Mouse (Mus musculus): ENCODE data around the gene Aimp2.

Aimp2 gene

DNA sequence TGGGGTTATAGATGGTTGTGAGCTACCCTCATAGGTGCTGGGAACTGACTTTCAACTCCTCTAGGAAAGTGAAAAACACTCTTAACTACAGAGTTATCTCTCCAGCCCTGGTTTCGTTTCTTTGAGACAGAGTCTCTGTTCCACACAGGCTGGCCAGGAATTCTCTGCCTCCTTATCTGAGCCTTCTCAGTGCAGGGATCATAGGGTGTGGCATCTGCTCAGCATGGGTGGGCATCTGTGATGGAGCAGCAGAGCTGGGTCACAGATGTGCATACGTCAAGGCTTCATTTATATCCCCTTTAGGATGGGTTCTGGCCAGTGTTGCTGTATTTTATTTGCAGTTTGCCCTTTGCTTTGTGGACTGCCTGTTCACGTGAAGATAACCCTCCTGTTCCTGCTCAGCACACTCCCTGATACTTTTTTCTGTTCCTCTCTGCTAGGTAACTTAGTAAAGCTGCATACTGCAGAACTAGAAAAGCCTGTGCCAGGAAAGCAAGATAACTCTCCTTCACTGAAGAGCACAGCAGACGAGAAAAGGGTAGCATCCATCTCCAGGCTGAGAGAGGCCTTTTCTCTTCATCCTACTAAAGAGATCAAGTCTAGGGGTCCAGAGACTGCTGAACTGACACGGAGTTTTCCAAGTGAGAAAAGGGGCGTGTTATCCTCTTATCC is 15.3 kb upstream of the Aimp2 start:
- TF ChIP-seq GATA4 (IDR thresholded peaks at IDR 0.05; ENCODE audit: insufficient replicate concordance, low read length) = no peak

DNA sequence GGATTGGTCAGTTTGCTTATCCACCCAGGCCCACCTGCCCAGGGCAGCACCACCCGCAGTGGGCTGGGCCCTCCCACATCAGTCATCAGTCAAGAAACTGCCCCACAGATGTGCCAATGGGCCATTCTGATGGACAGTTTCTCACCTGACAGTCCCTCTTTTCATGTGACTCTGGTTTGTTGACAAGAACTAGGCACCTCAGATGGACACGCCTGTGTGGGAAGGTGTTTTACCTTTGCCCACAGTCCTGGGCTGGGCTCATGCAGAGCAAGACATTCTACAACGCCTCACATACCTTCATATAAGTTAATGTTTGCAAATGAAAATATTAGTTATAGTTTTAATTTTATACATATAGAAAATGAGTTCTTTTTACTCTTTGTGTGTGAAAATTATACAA is 8.5 kb upstream of the Aimp2 start:
- TF ChIP-seq GATA4 (IDR thresholded peaks at IDR 0.05; ENCODE audit: insufficient replicate concordance, low read length) = no peak

DNA sequence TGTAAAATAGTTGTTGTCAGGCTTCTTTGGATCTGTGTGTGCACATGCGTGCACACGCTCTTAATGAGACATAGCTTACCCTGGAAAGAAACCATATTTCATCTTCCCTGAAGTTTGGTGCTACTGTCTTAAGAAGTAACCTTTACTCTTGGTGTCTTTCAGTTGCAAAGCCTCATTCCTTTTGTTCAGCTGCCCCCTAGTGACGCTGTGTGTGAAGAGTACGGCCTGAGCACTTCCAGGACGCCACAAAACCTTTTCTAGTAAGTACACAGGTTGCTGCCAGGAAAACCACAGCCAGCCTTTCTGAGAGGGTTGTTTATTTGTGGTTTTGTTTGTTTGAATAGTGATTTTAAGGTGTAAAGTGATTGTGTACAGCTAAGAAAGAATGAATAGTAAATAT is 7.8 kb upstream of the Aimp2 start:
- TF ChIP-seq GATA4 (IDR thresholded peaks at IDR 0.05; ENCODE audit: insufficient replicate concordance, low read length) = no peak

DNA sequence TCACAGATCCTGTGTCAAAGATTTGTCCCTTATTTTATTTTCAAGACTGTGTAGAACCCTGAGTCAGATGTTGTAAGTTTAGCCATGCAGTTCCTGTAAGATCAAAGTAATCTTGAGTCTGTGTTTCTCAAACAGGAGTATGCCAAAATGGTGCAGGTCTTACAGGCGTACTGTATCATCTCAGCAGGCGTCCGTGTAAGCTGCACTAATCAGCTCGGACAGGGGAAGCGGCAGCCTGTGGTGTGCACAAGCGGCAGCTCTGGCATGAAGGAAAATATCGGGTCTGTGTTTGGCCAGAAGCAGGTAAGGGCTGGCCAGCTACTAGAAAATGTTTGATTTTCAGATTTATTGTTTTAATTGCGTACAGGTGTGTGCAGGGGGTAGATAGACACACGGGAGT is 6.6 kb upstream of the Aimp2 start:
- no peak for TF ChIP-seq GATA4 (IDR thresholded peaks at IDR 0.05; ENCODE audit: insufficient replicate concordance, low read length)

DNA sequence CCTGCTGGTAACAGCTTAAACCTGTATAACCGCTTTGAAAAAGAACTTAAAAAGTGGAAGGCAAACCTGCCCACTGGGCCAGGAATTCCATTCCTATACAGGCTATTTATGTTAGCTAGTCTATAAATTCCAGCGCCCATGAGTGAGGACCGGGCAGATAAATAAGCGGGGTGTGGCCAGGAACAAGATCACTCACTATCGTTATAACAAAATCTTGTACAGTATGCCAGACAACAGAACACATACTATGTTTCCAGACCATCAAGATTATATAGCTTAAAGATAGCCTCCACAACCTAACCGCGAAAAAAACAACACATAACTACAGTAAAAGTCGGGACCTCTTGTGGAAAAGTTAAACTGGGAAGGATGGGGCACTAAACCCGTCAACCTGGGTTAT is 721 bp downstream of the Aimp2 start:
- no peak for TF ChIP-seq GATA4 (IDR thresholded peaks at IDR 0.05; ENCODE audit: insufficient replicate concordance, low read length)

DNA sequence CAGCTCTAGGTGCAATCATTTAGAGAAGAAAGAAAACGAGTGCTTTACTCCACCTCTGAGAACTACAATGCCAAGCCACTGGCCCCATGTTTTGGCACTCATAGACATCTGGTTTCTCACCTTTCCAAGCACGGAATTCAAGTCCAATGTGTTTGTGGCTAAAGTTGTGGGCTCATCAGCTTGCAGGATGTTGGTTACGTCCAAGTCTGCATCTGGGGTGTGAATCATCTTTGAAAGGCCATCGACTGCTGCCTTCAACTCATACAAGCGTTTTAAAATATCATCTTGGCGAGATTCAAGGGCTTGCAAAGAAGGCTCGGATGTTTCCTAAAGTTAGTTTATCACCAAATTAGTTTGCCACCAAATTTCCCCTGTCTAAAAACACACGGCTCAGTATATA is 3.2 kb downstream of the Aimp2 start:
- TF ChIP-seq GATA4 (IDR thresholded peaks at IDR 0.05; ENCODE audit: insufficient replicate concordance, low read length) = no peak

DNA sequence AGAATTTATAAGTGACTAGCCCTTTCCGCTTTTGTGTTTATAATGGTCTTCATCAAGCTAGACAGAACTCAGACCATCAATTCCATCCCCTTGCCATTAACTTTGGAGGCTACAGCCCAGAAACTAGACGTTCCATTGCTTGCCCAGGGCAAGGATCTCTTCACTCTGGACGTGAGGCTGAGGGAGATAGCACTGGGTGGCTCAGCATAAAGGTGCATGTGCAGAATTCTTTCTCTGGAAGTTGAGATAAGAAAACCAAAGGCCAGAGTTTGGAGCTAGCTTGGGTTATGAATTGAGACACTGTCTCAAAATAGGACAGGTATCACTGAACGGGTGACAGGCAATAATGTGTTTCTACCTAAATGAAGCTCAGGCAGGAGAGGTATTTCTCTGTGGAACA is 5.8 kb downstream of the Aimp2 start:
- no peak for TF ChIP-seq GATA4 (IDR thresholded peaks at IDR 0.05; ENCODE audit: insufficient replicate concordance, low read length)

DNA sequence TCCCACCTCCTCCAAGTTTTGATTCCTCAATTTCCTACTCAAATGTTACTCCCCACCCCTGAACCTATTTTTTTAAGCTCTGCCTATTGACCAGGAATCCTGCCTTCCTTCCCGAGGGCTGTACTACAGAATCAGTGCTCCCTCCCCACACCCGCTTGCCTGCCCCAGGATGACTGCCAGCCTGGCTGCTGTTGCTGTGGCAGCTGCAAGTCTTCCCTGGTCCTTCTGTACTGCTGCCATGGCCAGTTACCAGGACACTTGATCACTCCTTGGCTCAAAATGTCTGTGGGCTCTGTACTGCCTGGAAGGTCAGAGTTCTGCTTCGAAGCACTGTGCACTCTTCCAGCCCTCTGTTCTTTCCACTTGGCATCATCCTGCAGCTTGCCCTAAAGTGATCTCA is 7.5 kb downstream of the Aimp2 start:
- no peak for TF ChIP-seq GATA4 (IDR thresholded peaks at IDR 0.05; ENCODE audit: insufficient replicate concordance, low read length)

DNA sequence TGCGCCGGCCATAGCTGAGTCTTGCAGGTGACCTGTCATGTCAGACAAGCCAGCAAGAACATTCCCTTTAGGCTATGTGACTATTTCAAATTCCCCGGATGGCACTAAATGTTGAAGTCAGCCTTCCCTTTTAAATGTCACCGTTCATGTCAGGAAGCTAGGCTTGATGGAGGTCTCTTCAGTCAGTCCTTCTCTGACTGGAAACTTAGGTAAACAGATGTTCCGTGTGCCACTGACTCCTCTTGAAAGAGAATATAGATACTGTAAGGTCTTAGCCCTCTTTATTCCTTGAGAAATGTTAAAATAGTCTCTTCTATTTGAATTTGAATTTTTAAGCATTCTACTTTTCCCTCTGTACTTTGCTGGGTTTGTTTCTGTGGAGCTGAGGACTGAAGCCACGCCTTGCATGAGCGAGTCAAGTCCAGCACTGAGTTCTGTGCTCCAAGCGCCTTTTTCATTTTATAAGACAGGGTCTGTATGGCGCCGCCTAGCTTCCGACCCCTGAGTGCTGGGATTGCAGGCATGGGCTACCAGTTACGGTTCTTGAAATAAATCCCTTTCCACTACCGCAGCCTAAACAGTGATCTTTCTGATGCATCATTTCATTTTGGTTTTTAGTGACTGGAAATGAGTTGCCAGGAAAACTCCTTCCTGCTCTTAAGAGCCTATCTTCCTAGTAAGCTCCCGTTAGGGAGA is 11.9 kb downstream of the Aimp2 start, which contains the start of gene Ankrd61:
Ankrd61 (minus strand) TSS at position 51 of the 696 bp plus-strand sequence.
- TF ChIP-seq GATA4 (IDR thresholded peaks at IDR 0.05; ENCODE audit: insufficient replicate concordance, low read length) = no peak

- TF ChIP-seq GATA4 (IDR thresholded peaks at IDR 0.05; ENCODE audit: insufficient replicate concordance, low read length) = no peak
These were observed 16.3 kb downstream of the Aimp2 start for GRCm38 (mm10) chr5:143893396-143893795.

- no peak for TF ChIP-seq GATA4 (IDR thresholded peaks at IDR 0.05; ENCODE audit: insufficient replicate concordance, low read length)
These were observed 17.3 kb downstream of the Aimp2 start for GRCm38 (mm10) chr5:143892255-143892886.

GRCm38 (mm10) chr5:143890741-143891140 is 18.9 kb downstream of the Aimp2 start:
- TF ChIP-seq GATA4 (IDR thresholded peaks at IDR 0.05; ENCODE audit: insufficient replicate concordance, low read length) = no peak

DNA sequence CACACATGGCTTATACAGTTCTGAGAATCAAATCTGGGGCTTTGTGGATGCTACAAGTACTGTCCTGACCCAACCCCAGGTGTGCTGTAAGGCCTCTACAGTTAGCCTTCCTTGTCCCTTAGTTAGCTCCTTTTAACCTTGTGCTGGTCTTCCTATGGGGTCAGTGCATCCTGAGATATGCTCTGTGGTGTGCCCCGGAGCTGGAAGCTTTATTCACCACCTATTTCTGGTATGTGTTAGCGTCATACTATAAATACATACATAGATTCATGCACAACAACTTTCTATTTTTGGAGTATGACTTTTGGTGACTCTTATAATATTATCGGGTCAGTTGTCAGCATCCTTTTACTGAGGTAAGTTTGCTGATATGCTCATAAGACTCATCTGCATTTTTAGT is 24.4 kb downstream of the Aimp2 start:
- TF ChIP-seq GATA4 (IDR thresholded peaks at IDR 0.05; ENCODE audit: insufficient replicate concordance, low read length) = no peak

DNA sequence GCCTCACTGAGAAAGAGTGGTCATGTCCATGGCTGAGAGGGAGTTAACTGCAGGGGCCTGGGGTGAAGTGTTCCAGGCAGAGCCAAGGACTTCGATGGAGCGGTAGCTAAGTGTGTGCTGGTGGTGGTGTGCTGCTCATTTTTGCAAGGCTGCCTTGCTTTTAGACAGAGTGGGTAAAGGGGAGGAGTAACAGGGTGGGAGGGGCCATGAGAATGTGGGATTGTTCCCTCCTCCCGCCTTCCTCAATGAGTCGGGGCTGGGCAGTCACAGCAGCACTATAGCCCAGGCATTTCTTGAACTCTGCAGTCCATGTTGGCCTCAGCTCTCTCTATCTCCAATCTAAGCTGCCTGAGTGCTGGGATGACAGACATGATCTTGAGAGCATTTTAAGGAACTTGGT is 35.1 kb downstream of the Aimp2 start:
- TF ChIP-seq GATA4 (IDR thresholded peaks at IDR 0.05; ENCODE audit: insufficient replicate concordance, low read length) = no peak

- TF ChIP-seq GATA4 (IDR thresholded peaks at IDR 0.05; ENCODE audit: insufficient replicate concordance, low read length) = no peak
These were observed 38.0 kb downstream of the Aimp2 start for GRCm38 (mm10) chr5:143871547-143872169.
